Mouse (Mus musculus) mesoderm, embryonic 11.5 days (tissue): ENCODE measurements at regions not wholly inside any gene's neighbourhood (a gene's known extent, or its start where the extent isn't known, plus 50 kb on each side); places are given as distances from the start of the nearest gene placed in this dataset.

Source experiments
- DNase-seq: peaks from one replicate; pipeline ENCODE4 v3.0.0-alpha.2; 2012; ENCODE audit warnings: low read depth, low spot score

GRCm38 (mm10) chr13:71148491-71149302, 307.1 kb upstream of the Adamts16 start:
- DNase-seq: peak; percentile 38

- no peak for DNase-seq
Measured at GRCm38 (mm10) chr13:71146859-71147443, 305.3 kb upstream of the Adamts16 start.

- DNase-seq: peak; percentile 41
Measured at GRCm38 (mm10) chr13:71138745-71139312, 297.2 kb upstream of the Adamts16 start.

- DNase-seq: peak; percentile 19
Measured at GRCm38 (mm10) chr13:71135940-71136632, 294.5 kb upstream of the Adamts16 start.

- peak; percentile 50 for DNase-seq
Measured at GRCm38 (mm10) chr13:71121484-71121883, 279.9 kb upstream of the Adamts16 start.

- DNase-seq: no peak
Measured at GRCm38 (mm10) chr13:71108175-71108574, 266.6 kb upstream of the Adamts16 start.

- DNase-seq: peak; percentile 89
Measured at GRCm38 (mm10) chr13:71105229-71105838, 263.7 kb upstream of the Adamts16 start.

GRCm38 (mm10) chr13:71104419-71105228, 263.0 kb upstream of the Adamts16 start:
- no peak for DNase-seq

- peak; percentile 20 for DNase-seq
Measured at GRCm38 (mm10) chr13:71084301-71084700, 242.7 kb upstream of the Adamts16 start.

GRCm38 (mm10) chr13:71075916-71076315, 234.3 kb upstream of the Adamts16 start:
- DNase-seq: no peak

- DNase-seq: no peak
Measured at GRCm38 (mm10) chr13:71074012-71074411, 232.4 kb upstream of the Adamts16 start.

GRCm38 (mm10) chr13:71068757-71069201, 227.2 kb upstream of the Adamts16 start:
- no peak for DNase-seq

- DNase-seq: no peak
Measured at GRCm38 (mm10) chr13:71068011-71068410, 226.4 kb upstream of the Adamts16 start.

- DNase-seq: no peak
Measured at GRCm38 (mm10) chr13:71065568-71065967, 224.0 kb upstream of the Adamts16 start.

GRCm38 (mm10) chr13:71064590-71065307, 223.1 kb upstream of the Adamts16 start:
- no peak for DNase-seq

- DNase-seq: no peak
Measured at GRCm38 (mm10) chr13:71053361-71054264, 212.0 kb upstream of the Adamts16 start.

GRCm38 (mm10) chr13:71050646-71051045, 209.0 kb upstream of the Adamts16 start:
- no peak for DNase-seq

- DNase-seq: no peak
Measured at GRCm38 (mm10) chr13:71036000-71036399, 194.4 kb upstream of the Adamts16 start.
